Mouse (Mus musculus) embryonic fibroblast, embryonic 13.5 days (primary cell): ENCODE measurements around the gene Fbxw27. TPM values are rescaled to one million over a fixed set of nuclear protein-coding genes. Genes with fewer than 3 reads are reported as not detected.
"Not testable (repeated sequence)": the region's sequence is repeated elsewhere in the genome, so short reads cannot be mapped to it uniquely, and the experiment has no call there.

Experiments
- H3K27ac ChIP-seq: 2 replicates; pipeline ENCODE4 v1.5.1; 2012; ENCODE audit warnings: low read length, control low read depth, inconsistent platforms; ENCODE audit not compliant: insufficient read depth
- H3K4me1 ChIP-seq: 2 replicates; pipeline ENCODE4 v1.6.1; 2011; ENCODE audit warnings: low read length; ENCODE audit not compliant: control insufficient read depth, insufficient read depth
- H3K4me3 ChIP-seq: 2 replicates; pipeline ENCODE4 v1.5.1; 2011; ENCODE audit warnings: mild to moderate bottlenecking, control low read depth, low read length; ENCODE audit not compliant: insufficient read depth
- CTCF ChIP-seq: IDR thresholded peaks from 2 replicates; pipeline ENCODE4 v1.5.1; 2011; ENCODE audit warnings: mild to moderate bottlenecking, control low read depth, low read length, moderate library complexity, borderline replicate concordance; ENCODE audit not compliant: insufficient read depth
- POLR2A ChIP-seq: IDR thresholded peaks from 2 replicates; pipeline ENCODE4 v1.6.1; 2011; ENCODE audit warnings: low read depth, mild to moderate bottlenecking, control low read depth, low read length, moderate library complexity
- polyA plus RNA-seq: library from polyadenylated mRNA; stranded (reverse); fragments of >200 nt; gene quantifications from 2 replicates; pipeline ENCODE4 v1.2.4, GENCODE M21; 2011; ENCODE audit warnings: low read depth; ENCODE audit not compliant: missing spikeins, insufficient read length

Gene Fbxw27
- not detected in 2 replicates for polyA plus RNA-seq

DNA sequence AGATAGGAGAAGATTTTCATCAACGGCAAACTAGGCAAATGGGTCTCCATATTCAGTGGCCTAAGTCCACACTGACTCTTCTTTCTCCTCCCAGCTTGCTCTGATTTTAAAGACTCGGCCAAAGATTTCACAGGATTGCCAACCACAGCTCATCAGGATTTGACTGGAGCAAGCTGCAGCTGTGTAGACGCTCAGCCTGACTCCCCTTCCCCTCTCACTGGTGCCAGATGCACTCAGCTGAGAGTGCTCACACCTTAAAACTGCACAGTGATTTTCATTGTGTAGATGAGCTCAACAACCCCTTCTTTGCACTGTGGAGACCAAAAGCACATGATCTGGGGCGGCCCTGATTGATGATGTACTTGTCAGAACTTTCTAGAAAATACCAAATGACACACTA lies at the start of gene Fbxw27:
Gene Fbxw27 (minus strand): TSS at position 101 of the 400 bp plus-strand sequence.
- not testable (repeated sequence) for H3K27ac ChIP-seq, H3K4me1 ChIP-seq, H3K4me3 ChIP-seq

DNA sequence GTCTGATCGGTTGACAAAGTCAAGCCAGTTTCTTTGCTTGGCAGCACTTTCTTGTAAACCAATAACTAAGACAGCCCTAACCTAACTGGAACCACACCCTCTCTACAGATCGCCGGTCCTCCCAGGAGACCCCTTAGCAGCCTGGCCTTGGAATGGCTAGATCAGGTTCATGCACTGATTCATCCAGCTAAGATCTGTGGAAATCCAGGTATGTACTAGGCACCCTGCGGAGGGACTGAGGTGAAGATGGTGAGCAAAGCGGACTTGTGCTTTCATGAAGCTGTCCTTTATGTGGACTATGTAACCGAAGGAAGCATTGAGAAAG lies 42.6 kb upstream of the Fbxw27 start:
- Histone ChIP-seq H3K4me3 (peak overlapping the region; percentile 70), H3K4me1 (0 out of 2 replicates have a peak, but pooled peaks cover 3% of the 10 kb centered on the region), H3K27ac (no peak overlapping the region)
- TF ChIP-seq POLR2A (no peak), CTCF (no peak)

DNA sequence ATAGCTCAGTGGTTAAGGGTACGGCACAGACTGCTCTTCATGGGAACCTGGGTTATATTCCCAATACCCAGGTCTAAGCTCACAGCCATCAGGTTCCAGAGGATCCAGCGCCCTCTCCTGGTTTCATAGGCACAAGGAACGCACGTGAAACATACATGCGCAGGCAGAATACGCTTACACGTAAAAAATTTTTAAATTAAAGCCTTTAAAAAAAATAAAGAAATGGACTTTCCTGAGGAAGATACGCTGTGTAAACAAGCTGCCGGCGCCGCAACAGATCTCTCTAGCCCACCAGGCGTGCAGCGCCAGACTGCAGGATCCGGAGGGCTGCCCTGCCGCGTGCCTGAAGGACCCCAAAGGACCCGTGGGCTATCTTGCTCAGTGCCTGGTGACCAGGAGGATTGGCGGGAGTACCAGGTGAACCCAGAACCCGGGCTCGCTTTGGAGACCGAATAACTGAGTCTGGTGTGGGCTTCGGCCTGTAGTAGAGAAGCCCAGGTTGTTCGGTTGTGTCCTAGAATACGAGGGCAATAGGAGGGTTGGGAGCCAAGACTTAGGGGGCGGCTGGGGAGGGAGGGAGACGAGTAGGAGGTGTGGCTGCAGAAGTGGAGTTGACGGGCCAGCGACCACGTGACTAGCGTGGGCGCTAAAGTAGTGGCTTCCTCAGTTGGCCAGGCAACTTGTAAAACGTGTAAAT lies 42.1 kb upstream of the Fbxw27 start, which contains the start of gene Nme6:
Gene Nme6 (plus strand): TSS at position 359 of the 697 bp plus-strand sequence.
- TF ChIP-seq POLR2A (peak; percentile 50), CTCF (peak; percentile 56; the same call in 1 of the 2 replicates)
- 0 out of 2 replicates have a peak, but pooled peaks cover 3% of the 10 kb centered on the region for H3K4me1 ChIP-seq
- 0 out of 2 replicates have a peak within 1 kb of the TSS, but pooled peaks have one; percentile 3 for H3K27ac ChIP-seq
- peak within 1 kb of the TSS; percentile 70 for H3K4me3 ChIP-seq

- no peak overlapping the region for H3K27ac ChIP-seq
- H3K4me1 ChIP-seq = no peaks in the 10 kb centered on the region
- TF ChIP-seq POLR2A = no peak
- TF ChIP-seq CTCF = no peak
- H3K4me3 ChIP-seq = no peak overlapping the region
Measured at GRCm38 (mm10) chr9:109826181-109826580, 35.7 kb upstream of the Fbxw27 start.

- Histone ChIP-seq H3K27ac (no peak overlapping the region), H3K4me1 (no peaks in the 10 kb centered on the region), H3K4me3 (no peak overlapping the region)
- no peak for TF ChIP-seq POLR2A
Measured at GRCm38 (mm10) chr9:109825739-109826138, 35.3 kb upstream of the Fbxw27 start.

GRCm38 (mm10) chr9:109816341-109816740 lies 25.9 kb upstream of the Fbxw27 start:
- Histone ChIP-seq H3K4me3 (no peak overlapping the region), H3K27ac (no peak overlapping the region), H3K4me1 (0 out of 2 replicates have a peak, but pooled peaks cover 2% of the 10 kb centered on the region)
- TF ChIP-seq POLR2A (no peak), CTCF (no peak)

DNA sequence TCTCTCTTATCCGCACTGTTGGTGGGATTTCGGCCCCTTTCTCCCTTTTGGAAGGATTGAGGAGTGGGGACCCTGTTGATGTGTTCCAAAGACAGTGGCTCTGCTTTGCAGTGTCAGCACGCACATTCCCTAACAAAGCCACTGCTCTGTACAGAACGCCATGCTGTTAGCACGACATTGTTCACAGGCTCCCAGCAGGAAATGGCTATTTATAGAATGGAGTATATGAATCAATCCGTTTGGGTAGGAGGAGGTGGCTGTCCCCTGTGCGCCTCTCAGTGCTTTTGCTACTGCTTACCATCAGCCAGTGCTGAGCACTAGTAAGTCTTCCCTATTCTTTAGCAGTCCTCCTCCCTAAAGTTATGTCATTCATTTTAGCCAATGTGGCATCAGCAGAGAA lies 23.0 kb upstream of the Fbxw27 start:
- TF ChIP-seq CTCF (no peak), POLR2A (no peak)
- H3K4me3 ChIP-seq = no peak overlapping the region
- no peak overlapping the region for H3K27ac ChIP-seq
- H3K4me1 ChIP-seq = 0 out of 2 replicates have a peak, but pooled peaks cover 2% of the 10 kb centered on the region

- Histone ChIP-seq H3K4me1 (0 out of 2 replicates have a peak, but pooled peaks cover 2% of the 10 kb centered on the region), H3K4me3 (no peak within 1 kb of the TSS), H3K27ac (no peak within 1 kb of the TSS)
- TF ChIP-seq POLR2A (no peak), CTCF (no peak)
Measured at GRCm38 (mm10) chr9:109811980-109812379, 21.5 kb upstream of the Fbxw27 start, which contains the start of gene Spink8. Gene Spink8 (plus strand): TSS chr9:109812280.

- H3K27ac ChIP-seq = no peak overlapping the region
- TF ChIP-seq CTCF (no peak), POLR2A (no peak)
- H3K4me1 ChIP-seq = no peaks in the 10 kb centered on the region
- no peak overlapping the region for H3K4me3 ChIP-seq
Measured at GRCm38 (mm10) chr9:109807898-109808297, 17.4 kb upstream of the Fbxw27 start.

DNA sequence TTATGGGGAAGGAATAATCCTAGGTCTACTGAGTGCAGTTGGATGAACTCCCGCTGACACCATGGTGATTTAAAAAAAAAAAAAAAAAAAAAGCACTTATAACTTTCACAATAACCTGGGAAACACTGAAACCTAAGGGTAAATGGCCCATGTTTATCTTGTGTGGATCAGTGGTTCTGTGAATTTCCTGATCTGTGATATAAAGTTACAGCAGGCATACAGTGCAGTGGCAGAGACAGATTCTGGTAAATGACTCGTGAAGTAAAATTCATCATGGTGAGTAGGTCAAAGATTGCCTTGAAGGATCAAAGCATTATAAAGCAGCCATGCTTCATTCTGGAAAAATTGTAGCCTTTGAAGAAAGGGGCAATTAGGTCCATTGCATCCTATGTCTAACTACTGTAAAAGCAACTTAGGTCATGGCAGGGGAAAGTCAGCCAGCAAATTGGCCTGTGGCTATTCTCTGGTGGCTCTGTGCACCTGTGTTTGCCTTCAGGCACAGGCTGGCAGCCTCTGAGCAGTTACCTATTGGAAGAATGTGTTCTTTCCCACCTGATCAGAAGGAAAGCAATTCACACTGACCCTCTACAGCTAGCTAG lies 16.3 kb upstream of the Fbxw27 start:
- TF ChIP-seq POLR2A (no peak), CTCF (no peak)
- no peaks in the 10 kb centered on the region for H3K4me1 ChIP-seq

More for the DNA sequence above, 16.3 kb upstream of the Fbxw27 start:
- H3K27ac ChIP-seq = no peak overlapping the region
- H3K4me3 ChIP-seq = no peak overlapping the region
